Mouse (Mus musculus): ENCODE data around the gene March8. TPM values are rescaled to one million over a fixed set of nuclear protein-coding genes. Genes with fewer than 3 reads are reported as not detected.

The March8 gene
- total and polyA plus RNA-seq, 3 experiments = 22.7 to 24.9 TPM; not detected in 1

GRCm38 (mm10) chr6:116406680-116407079 is 68.9 kb downstream of the March8 start:
- no peaks in the 10 kb centered on the region for H3K27me3 ChIP-seq (ENCODE audit: control insufficient read depth in 1 of 2, insufficient read depth in 2 of 2, low read length in 2 of 2)
- TF ChIP-seq USF1 (IDR thresholded peaks at IDR 0.05; ENCODE audit: low read depth, low read length) = no peak
- no peak overlapping the region for H3K4me3 ChIP-seq (ENCODE audit: control insufficient read depth in 1 of 2, insufficient read depth in 1 of 2, low read depth in 2 of 2, low read length in 2 of 2)
- H3K27ac ChIP-seq (ENCODE audit: control insufficient read depth, low read depth, low read length) = no peak overlapping the region
- H3K9ac ChIP-seq (ENCODE audit: control insufficient read depth, low read depth, low read length, poor library complexity, severe bottlenecking) = no peak overlapping the region
- peaks cover 0 to 4% of the 10 kb centered on the region in 2 experiments; a peak in 2 of 4 replicates for H3K36me3 ChIP-seq (ENCODE audit: control insufficient read depth in 1 of 2, insufficient read depth in 2 of 2, low read length in 2 of 2)
- no peaks in the 10 kb centered on the region for H3K79me2 ChIP-seq (ENCODE audit: control insufficient read depth, insufficient read depth, low read length, poor library complexity)
- H3K9me3 ChIP-seq (replicated peaks; ENCODE audit: insufficient read depth, low read length) = no peaks in the 10 kb centered on the region
- DNase-seq (ENCODE audit: low read depth, low spot score) = no peak
- H3K4me1 ChIP-seq (ENCODE audit: control insufficient read depth in 1 of 2, insufficient read depth in 2 of 2, low read length in 2 of 2) = peaks cover 0 to 8% of the 10 kb centered on the region in 2 experiments; a peak in 1 of 4 replicates

GRCm38 (mm10) chr6:116407216-116407615 is 69.4 kb downstream of the March8 start:
- no peak overlapping the region for H3K9ac ChIP-seq (ENCODE audit: control insufficient read depth, low read depth, low read length, poor library complexity, severe bottlenecking)
- no peak for DNase-seq (ENCODE audit: low read depth, low spot score)
- no peaks in the 10 kb centered on the region for H3K9me3 ChIP-seq (replicated peaks; ENCODE audit: insufficient read depth, low read length)
- H3K36me3 ChIP-seq (ENCODE audit: control insufficient read depth in 1 of 2, insufficient read depth in 2 of 2, low read length in 2 of 2) = peaks cover 0 to 4% of the 10 kb centered on the region in 2 experiments; a peak in 2 of 4 replicates
- TF ChIP-seq ZC3H11A (IDR thresholded peaks at IDR 0.05; ENCODE audit: low read depth, low read length) = no peak
- TF ChIP-seq MYB (IDR thresholded peaks at IDR 0.05; ENCODE audit: low read depth, low read length) = no peak
- TF ChIP-seq USF2 (IDR thresholded peaks at IDR 0.05; ENCODE audit: borderline replicate concordance in 1 of 2, insufficient read depth in 1 of 2, low read depth in 1 of 2, low read length in 2 of 2) = no peak
- TF ChIP-seq MAZ (IDR thresholded peaks at IDR 0.05; ENCODE audit: low read depth, low read length) = no peak
- no peak for TF ChIP-seq ZKSCAN1 (IDR thresholded peaks at IDR 0.05; ENCODE audit: low read depth, low read length)
- no peak for TF ChIP-seq ETS1 (IDR thresholded peaks at IDR 0.05; ENCODE audit: low read depth, low read length)
- TF ChIP-seq SIN3A (IDR thresholded peaks at IDR 0.05; ENCODE audit: low read length) = no peak
- TF ChIP-seq MYC (IDR thresholded peaks at IDR 0.05; ENCODE audit: low read depth, low read length) = no peak
- TF ChIP-seq EP300 (IDR thresholded peaks at IDR 0.05; ENCODE audit: low read depth in 1 of 2, low read length in 2 of 2) = no peak
- TF ChIP-seq POLR2A (IDR thresholded peaks at IDR 0.05; ENCODE audit: control insufficient read depth in 1 of 2, insufficient read depth in 1 of 2, low read depth in 1 of 2, low read length in 2 of 2, poor library complexity in 1 of 2) = no peak
- no peak for TF ChIP-seq TAL1 (IDR thresholded peaks at IDR 0.05; ENCODE audit: low read length)
- no peak for TF ChIP-seq GATA1 (IDR thresholded peaks at IDR 0.05; ENCODE audit: low read depth, low read length)
- TF ChIP-seq MEF2A (IDR thresholded peaks at IDR 0.05; ENCODE audit: extremely low read depth, insufficient replicate concordance, low read depth, low read length, poor library complexity, severe bottlenecking) = no peak
- no peak for TF ChIP-seq ELF1 (IDR thresholded peaks at IDR 0.05; ENCODE audit: low read depth, low read length)
- H3K79me2 ChIP-seq (ENCODE audit: control insufficient read depth, insufficient read depth, low read length, poor library complexity) = no peaks in the 10 kb centered on the region
- peaks cover 0 to 8% of the 10 kb centered on the region in 2 experiments; a peak in 1 of 4 replicates for H3K4me1 ChIP-seq (ENCODE audit: control insufficient read depth in 1 of 2, insufficient read depth in 2 of 2, low read length in 2 of 2)
- no peak overlapping the region for H3K4me3 ChIP-seq (ENCODE audit: control insufficient read depth in 1 of 2, insufficient read depth in 1 of 2, low read depth in 2 of 2, low read length in 2 of 2)
- H3K27ac ChIP-seq (ENCODE audit: control insufficient read depth, low read depth, low read length) = no peak overlapping the region
- no peaks in the 10 kb centered on the region for H3K27me3 ChIP-seq (ENCODE audit: control insufficient read depth in 1 of 2, insufficient read depth in 2 of 2, low read length in 2 of 2)

Data from MEL (cell line).